Mouse (Mus musculus): Measurements from ENCODE around the gene Stoml3. TPM values are rescaled to one million over a fixed set of nuclear protein-coding genes. Genes with fewer than 3 reads are reported as not detected.
A peak's percentile ranks its signal among the peaks of the same experiment; 100 is the strongest.

The Stoml3 gene
- polyA plus RNA-seq, 1 experiment: not detected

DNA sequence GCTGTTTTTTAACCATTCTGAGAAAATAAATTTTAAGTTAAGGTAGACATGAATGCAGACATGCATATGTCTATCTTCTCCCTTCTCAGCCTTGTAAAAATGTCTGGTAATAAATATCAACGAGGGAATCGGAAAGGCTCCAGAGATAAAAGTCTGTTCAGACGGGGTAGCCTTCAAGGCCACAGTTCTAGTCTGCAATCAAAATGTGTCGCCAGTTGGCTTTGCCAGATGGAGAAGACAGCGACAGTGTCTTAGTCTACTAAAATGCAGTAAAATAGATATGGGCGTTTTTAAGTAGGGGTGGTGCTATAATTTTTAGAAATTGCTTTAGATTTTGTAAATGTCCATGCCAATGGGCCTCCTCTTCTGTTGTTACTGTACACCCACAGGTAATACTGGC, 23.1 kb upstream of the Stoml3 start:
- Histone ChIP-seq H3K27ac (replicated peaks; ENCODE audit: low read depth, low read length) (no peak overlapping the region), H3K4me1 (ENCODE audit: control insufficient read depth, insufficient read depth, insufficient read length, low read length) (peaks cover 13% of the 10 kb centered on the region)

GRCm38 (mm10) chr3:53466481-53466880, 22.0 kb upstream of the Stoml3 start:
- peaks cover 13% of the 10 kb centered on the region for H3K4me1 ChIP-seq (ENCODE audit: control insufficient read depth, insufficient read depth, insufficient read length, low read length)
- no peak overlapping the region for H3K4me3 ChIP-seq (ENCODE audit: insufficient read depth, low read depth, low read length)
- no peak overlapping the region for H3K27ac ChIP-seq (replicated peaks; ENCODE audit: low read depth, low read length)

More for the DNA sequence above, 23.1 kb upstream of the Stoml3 start:
- 0 out of 2 replicates have a peak overlapping the region, but pooled peaks have one; percentile 21 for H3K4me3 ChIP-seq (ENCODE audit: insufficient read depth, low read depth, low read length)

DNA sequence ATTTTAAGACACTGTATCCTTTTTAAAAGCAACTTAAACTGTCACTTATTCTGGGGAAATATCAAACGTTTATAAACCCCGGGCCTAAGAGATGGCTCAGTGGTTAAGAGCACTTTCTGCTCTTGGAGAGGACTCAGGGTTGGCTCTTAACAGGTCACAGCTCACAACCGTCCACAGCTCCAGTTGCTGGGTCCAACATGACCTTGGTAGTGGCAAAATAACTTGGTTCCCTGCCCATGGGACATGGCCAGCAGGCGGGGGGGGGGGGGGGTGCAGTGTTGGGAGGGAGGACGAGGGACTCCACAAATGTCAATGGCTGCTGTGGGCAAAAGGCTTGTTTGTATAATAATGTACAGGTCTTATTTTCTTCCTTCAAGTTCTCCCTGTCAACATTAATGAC, 21.1 kb upstream of the Stoml3 start:
- peaks cover 13% of the 10 kb centered on the region for H3K4me1 ChIP-seq (ENCODE audit: control insufficient read depth, insufficient read depth, insufficient read length, low read length)
- H3K4me3 ChIP-seq (ENCODE audit: insufficient read depth, low read depth, low read length): no peak overlapping the region
- H3K27ac ChIP-seq (replicated peaks; ENCODE audit: low read depth, low read length): no peak overlapping the region

DNA sequence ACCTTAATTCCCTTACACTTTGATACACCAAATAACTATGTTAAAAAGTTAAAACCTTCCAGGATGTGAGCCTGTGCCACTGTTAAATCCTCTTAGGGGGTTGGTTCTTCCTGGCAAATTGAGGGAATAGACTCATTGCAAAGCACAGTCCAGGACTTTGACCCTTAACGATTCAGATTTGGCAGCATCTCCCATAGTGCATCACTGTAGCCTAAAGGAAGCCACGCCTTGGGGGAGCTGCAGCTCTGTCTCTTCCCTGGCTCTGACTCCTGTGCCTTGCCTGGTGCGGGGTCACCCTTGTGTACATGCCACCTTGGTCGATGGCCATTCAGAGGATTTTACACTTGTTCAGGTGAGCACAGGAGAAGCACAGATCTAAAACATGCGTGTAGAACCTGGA, 18.8 kb upstream of the Stoml3 start:
- H3K27ac ChIP-seq (replicated peaks; ENCODE audit: low read depth, low read length): no peak overlapping the region
- H3K4me1 ChIP-seq (ENCODE audit: control insufficient read depth, insufficient read depth, insufficient read length, low read length): peaks cover 15% of the 10 kb centered on the region
- no peak overlapping the region for H3K4me3 ChIP-seq (ENCODE audit: insufficient read depth, low read depth, low read length)

GRCm38 (mm10) chr3:53472061-53472460, 16.4 kb upstream of the Stoml3 start:
- Histone ChIP-seq H3K27ac (replicated peaks; ENCODE audit: low read depth, low read length) (no peak overlapping the region), H3K4me1 (ENCODE audit: control insufficient read depth, insufficient read depth, insufficient read length, low read length) (0 out of 2 replicates have a peak, but pooled peaks cover 6% of the 10 kb centered on the region), H3K4me3 (ENCODE audit: insufficient read depth, low read depth, low read length) (no peak overlapping the region)

- Histone ChIP-seq H3K4me3 (ENCODE audit: insufficient read depth, low read depth, low read length) (no peak overlapping the region), H3K4me1 (ENCODE audit: control insufficient read depth, insufficient read depth, insufficient read length, low read length) (0 out of 2 replicates have a peak, but pooled peaks cover 2% of the 10 kb centered on the region), H3K27ac (replicated peaks; ENCODE audit: low read depth, low read length) (no peak overlapping the region)
Measured at GRCm38 (mm10) chr3:53474179-53474578, 14.3 kb upstream of the Stoml3 start.

GRCm38 (mm10) chr3:53475889-53476288, 12.6 kb upstream of the Stoml3 start:
- H3K4me3 ChIP-seq (ENCODE audit: insufficient read depth, low read depth, low read length): no peak overlapping the region
- no peak overlapping the region for H3K27ac ChIP-seq (replicated peaks; ENCODE audit: low read depth, low read length)
- H3K4me1 ChIP-seq (ENCODE audit: control insufficient read depth, insufficient read depth, insufficient read length, low read length): 0 out of 2 replicates have a peak, but pooled peaks cover 2% of the 10 kb centered on the region

- Histone ChIP-seq H3K27ac (replicated peaks; ENCODE audit: low read depth, low read length) (no peak overlapping the region), H3K4me1 (ENCODE audit: control insufficient read depth, insufficient read depth, insufficient read length, low read length) (0 out of 2 replicates have a peak, but pooled peaks cover 2% of the 10 kb centered on the region), H3K4me3 (ENCODE audit: insufficient read depth, low read depth, low read length) (no peak overlapping the region)
Measured at GRCm38 (mm10) chr3:53477468-53477867, 11.0 kb upstream of the Stoml3 start.

GRCm38 (mm10) chr3:53478419-53479046, 9.9 kb upstream of the Stoml3 start:
- H3K27ac ChIP-seq (replicated peaks; ENCODE audit: low read depth, low read length): no peak overlapping the region
- H3K4me1 ChIP-seq (ENCODE audit: control insufficient read depth, insufficient read depth, insufficient read length, low read length): 0 out of 2 replicates have a peak, but pooled peaks cover 2% of the 10 kb centered on the region
- no peak overlapping the region for H3K4me3 ChIP-seq (ENCODE audit: insufficient read depth, low read depth, low read length)

- Histone ChIP-seq H3K27ac (replicated peaks; ENCODE audit: low read depth, low read length) (no peak overlapping the region), H3K4me3 (ENCODE audit: insufficient read depth, low read depth, low read length) (no peak overlapping the region), H3K4me1 (ENCODE audit: control insufficient read depth, insufficient read depth, insufficient read length, low read length) (peaks cover 14% of the 10 kb centered on the region; the same call in 1 of the 2 replicates)
Measured at GRCm38 (mm10) chr3:53483414-53484059, 4.9 kb upstream of the Stoml3 start.

DNA sequence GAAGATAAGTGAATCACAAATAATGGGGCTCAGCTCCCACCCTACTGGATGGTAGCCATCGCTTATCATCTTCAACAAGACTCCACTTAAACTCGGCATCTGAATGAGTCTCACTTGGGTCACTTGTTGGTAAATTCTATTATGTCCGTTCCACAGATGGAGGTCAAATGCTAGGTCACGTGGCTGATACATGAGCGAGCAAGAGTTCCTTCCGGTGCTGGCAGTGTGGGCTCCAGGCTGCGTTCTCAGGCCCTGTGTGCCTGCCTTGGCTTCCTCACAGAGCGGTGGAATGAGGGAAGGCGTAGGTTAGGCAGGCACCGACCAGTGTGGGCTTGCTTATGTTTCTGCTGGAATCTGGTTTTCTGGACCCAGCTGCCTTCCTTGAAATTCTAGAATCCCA, 1.9 kb upstream of the Stoml3 start:
- Histone ChIP-seq H3K4me3 (ENCODE audit: insufficient read depth, low read depth, low read length) (no peak overlapping the region), H3K4me1 (ENCODE audit: control insufficient read depth, insufficient read depth, insufficient read length, low read length) (peaks cover 14% of the 10 kb centered on the region; the same call in 1 of the 2 replicates), H3K27ac (replicated peaks; ENCODE audit: low read depth, low read length) (peak overlapping the region; percentile 17; the same call in 1 of the 2 replicates)

GRCm38 (mm10) chr3:53486996-53487576, 1.4 kb upstream of the Stoml3 start:
- Histone ChIP-seq H3K4me1 (ENCODE audit: control insufficient read depth, insufficient read depth, insufficient read length, low read length) (peaks cover 14% of the 10 kb centered on the region; the same call in 1 of the 2 replicates), H3K27ac (replicated peaks; ENCODE audit: low read depth, low read length) (peak overlapping the region; percentile 17; the same call in 1 of the 2 replicates), H3K4me3 (ENCODE audit: insufficient read depth, low read depth, low read length) (no peak overlapping the region)

DNA sequence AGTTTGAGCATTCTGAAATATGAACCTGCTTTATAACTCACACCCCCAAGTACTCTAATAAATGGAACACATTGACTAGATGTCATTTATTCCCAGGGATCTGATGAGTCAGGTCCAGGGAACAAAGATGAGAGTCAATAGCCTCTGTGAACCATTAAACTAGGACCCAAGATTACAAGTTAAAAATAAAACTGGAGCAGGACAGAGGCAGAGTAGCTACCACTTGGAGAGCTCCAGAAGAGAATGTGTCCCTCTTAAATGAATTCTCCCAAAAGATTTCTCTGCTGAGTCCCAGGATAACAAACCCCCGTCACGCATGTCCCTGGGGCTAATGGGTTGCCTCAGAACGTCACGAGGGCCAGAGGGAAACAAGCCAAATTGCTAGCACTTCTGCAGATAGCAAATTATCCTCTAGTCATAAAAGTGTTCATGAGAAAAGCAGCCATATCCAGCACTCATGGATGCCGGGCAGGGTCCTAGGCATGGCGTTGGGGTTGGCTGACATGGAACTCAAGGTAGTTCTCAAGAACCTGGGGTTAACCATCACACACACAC, 10.0 kb downstream of the Stoml3 start:
- Histone ChIP-seq H3K4me1 (ENCODE audit: control insufficient read depth, insufficient read depth, insufficient read length, low read length) (no peaks in the 10 kb centered on the region), H3K4me3 (ENCODE audit: insufficient read depth, low read depth, low read length) (no peak overlapping the region), H3K27ac (replicated peaks; ENCODE audit: low read depth, low read length) (no peak overlapping the region)

DNA sequence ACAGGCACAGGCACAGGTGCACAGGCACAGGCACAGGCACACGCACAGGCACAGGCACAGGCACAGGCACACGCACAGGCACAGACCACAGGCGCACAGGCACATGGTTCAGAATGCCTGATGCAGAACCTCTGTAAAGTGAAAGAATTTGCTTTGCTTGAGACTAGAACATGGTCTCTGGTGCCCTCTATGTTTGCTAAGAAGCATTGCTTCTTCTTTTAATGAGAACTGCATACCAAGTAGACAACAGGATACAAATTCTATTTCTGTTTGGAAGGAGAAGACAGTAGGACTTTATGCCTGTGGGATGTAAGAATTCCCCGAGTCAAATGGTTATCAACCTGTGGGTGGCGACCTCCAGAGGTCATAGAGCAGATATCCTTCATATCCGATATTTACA, 14.0 kb downstream of the Stoml3 start:
- no peak overlapping the region for H3K27ac ChIP-seq (replicated peaks; ENCODE audit: low read depth, low read length)
- H3K4me1 ChIP-seq (ENCODE audit: control insufficient read depth, insufficient read depth, insufficient read length, low read length): no peaks in the 10 kb centered on the region
- no peak overlapping the region for H3K4me3 ChIP-seq (ENCODE audit: insufficient read depth, low read depth, low read length)

DNA sequence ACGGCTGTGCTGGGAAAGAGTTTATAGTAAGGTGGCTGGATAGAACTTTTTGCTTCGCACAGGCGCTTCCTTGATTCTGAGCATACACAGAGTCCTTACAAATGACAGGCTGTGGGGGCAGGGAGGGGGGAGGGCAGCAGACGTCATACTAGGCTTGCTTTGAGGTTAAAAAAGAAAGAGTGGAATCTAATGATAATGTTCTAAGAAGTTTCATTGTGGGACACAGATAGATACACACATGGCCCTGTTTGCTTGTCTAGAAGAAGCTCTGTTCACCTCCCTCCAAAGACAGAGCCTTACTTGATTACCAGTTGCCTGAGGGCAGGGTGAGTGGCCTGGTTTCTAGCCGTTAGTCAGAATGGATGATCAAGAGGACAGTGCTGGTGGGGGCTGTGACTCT, 24.6 kb downstream of the Stoml3 start:
- H3K27ac ChIP-seq (replicated peaks; ENCODE audit: low read depth, low read length): no peak overlapping the region
- H3K4me3 ChIP-seq (ENCODE audit: insufficient read depth, low read depth, low read length): no peak overlapping the region
- no peaks in the 10 kb centered on the region for H3K4me1 ChIP-seq (ENCODE audit: control insufficient read depth, insufficient read depth, insufficient read length, low read length)

Measured in brown adipose tissue, adult 24 weeks (tissue).